Mouse (Mus musculus): ENCODE data around the gene Hivep3.

The Hivep3 gene

GRCm38 (mm10) chr4:120096935-120097334 is 363.4 kb downstream of the Hivep3 start:
- DNase-seq (ENCODE audit: low spot score in 2 of 2), result no peak

- DNase-seq (ENCODE audit: low spot score in 2 of 2), result no peak
Measured at GRCm38 (mm10) chr4:120101186-120101585, 367.6 kb downstream of the Hivep3 start.

- peak; percentile 39 to 77 for DNase-seq (ENCODE audit: low spot score in 2 of 2)
Measured at GRCm38 (mm10) chr4:120104599-120104998, 371.0 kb downstream of the Hivep3 start.

- DNase-seq (ENCODE audit: low spot score in 2 of 2), result no peak
Measured at GRCm38 (mm10) chr4:120106362-120106761, 372.8 kb downstream of the Hivep3 start.

- no peak for DNase-seq (ENCODE audit: low spot score in 2 of 2)
Measured at GRCm38 (mm10) chr4:120107787-120108186, 374.2 kb downstream of the Hivep3 start.

GRCm38 (mm10) chr4:120115516-120115915 is 381.9 kb downstream of the Hivep3 start:
- DNase-seq (ENCODE audit: low spot score in 2 of 2), result no peak

- no peak for DNase-seq (ENCODE audit: low spot score in 2 of 2)
Measured at GRCm38 (mm10) chr4:120116312-120116711, 382.7 kb downstream of the Hivep3 start.

GRCm38 (mm10) chr4:120120276-120120675 is 386.7 kb downstream of the Hivep3 start:
- peak in 1 of 2 experiments; percentile 63 for DNase-seq (ENCODE audit: low spot score in 2 of 2)

- no peak for DNase-seq (ENCODE audit: low spot score in 2 of 2)
Measured at GRCm38 (mm10) chr4:120124656-120125055, 391.1 kb downstream of the Hivep3 start.

GRCm38 (mm10) chr4:120126047-120126446 is 392.5 kb downstream of the Hivep3 start:
- no peak for DNase-seq (ENCODE audit: low spot score in 2 of 2)

- no peak for DNase-seq (ENCODE audit: low spot score in 2 of 2)
Measured at GRCm38 (mm10) chr4:120127333-120127732, 393.7 kb downstream of the Hivep3 start.

- no peak for DNase-seq (ENCODE audit: low spot score in 2 of 2)
Measured at GRCm38 (mm10) chr4:120128033-120128432, 394.4 kb downstream of the Hivep3 start.

GRCm38 (mm10) chr4:120129233-120129885 is 395.8 kb downstream of the Hivep3 start:
- peak in 1 of 2 experiments; percentile 54 for DNase-seq (ENCODE audit: low spot score in 2 of 2)

GRCm38 (mm10) chr4:120130926-120131325 is 397.3 kb downstream of the Hivep3 start:
- no peak for DNase-seq (ENCODE audit: low spot score in 2 of 2)

GRCm38 (mm10) chr4:120131441-120132220 is 398.0 kb downstream of the Hivep3 start:
- peak in 1 of 2 experiments; percentile 38 for DNase-seq (ENCODE audit: low spot score in 2 of 2)

GRCm38 (mm10) chr4:120134223-120134622 is 400.6 kb downstream of the Hivep3 start:
- no peak for DNase-seq (ENCODE audit: low spot score in 2 of 2)

GRCm38 (mm10) chr4:120141810-120142209 is 408.2 kb downstream of the Hivep3 start:
- no peak for DNase-seq (ENCODE audit: low spot score in 2 of 2)

GRCm38 (mm10) chr4:120142905-120143304 is 409.3 kb downstream of the Hivep3 start:
- DNase-seq (ENCODE audit: low spot score in 2 of 2), result no peak

- no peak for DNase-seq (ENCODE audit: low spot score in 2 of 2)
Measured at GRCm38 (mm10) chr4:120144343-120144742, 410.8 kb downstream of the Hivep3 start.

- DNase-seq (ENCODE audit: low spot score in 2 of 2), result no peak
Measured at GRCm38 (mm10) chr4:120145931-120146330, 412.3 kb downstream of the Hivep3 start.

GRCm38 (mm10) chr4:120148291-120149141 is 414.9 kb downstream of the Hivep3 start:
- DNase-seq (ENCODE audit: low spot score in 2 of 2), result peak in 1 of 2 experiments; percentile 20

- DNase-seq (ENCODE audit: low spot score in 2 of 2), result no peak
Measured at GRCm38 (mm10) chr4:120149142-120149524, 415.5 kb downstream of the Hivep3 start.

Measured in spleen, postnatal 10 days (tissue).